Mouse (Mus musculus) heart, embryonic 15.5 days (tissue): ENCODE results near the gene Ppa2. TPM values are rescaled to one million over a fixed set of nuclear protein-coding genes. Genes with fewer than 3 reads are reported as not detected.

Experiments
- ATAC-seq: fragments of 200-750 bp; cut with Nextera tagmentation; replicated peaks from 2 replicates; pipeline ENCODE4 v1.8.0; 2017; ENCODE audit warnings: low read depth, moderate TSS enrichment; ENCODE audit not compliant: insufficient number of reproducible peaks, insufficient read depth, low FRiP score
- H3K27ac ChIP-seq: fragments of 300-500 bp; sonication (generic); 2 replicates; pipeline ENCODE4 v1.5.1; 2015; ENCODE audit warnings: mild to moderate bottlenecking, inconsistent platforms
- H3K27me3 ChIP-seq: fragments of 300-500 bp; sonication (generic); 2 replicates; pipeline ENCODE4 v1.6.1; 2015; ENCODE audit warnings: inconsistent platforms
- H3K36me3 ChIP-seq: fragments of 300-500 bp; sonication (generic); 2 replicates; pipeline ENCODE4 v1.6.1; 2015; ENCODE audit warnings: mild to moderate bottlenecking, inconsistent platforms
- H3K4me1 ChIP-seq: fragments of 300-500 bp; sonication (generic); replicated peaks from 2 replicates; pipeline ENCODE4 v1.6.1; 2015; ENCODE audit warnings: inconsistent platforms
- H3K4me2 ChIP-seq: fragments of 300-500 bp; sonication (generic); 2 replicates; pipeline ENCODE4 v1.6.1; 2015; ENCODE audit warnings: inconsistent platforms, mild to moderate bottlenecking, moderate library complexity
- H3K4me3 ChIP-seq: fragments of 300-500 bp; sonication (generic); 2 replicates; pipeline ENCODE4 v1.5.1; 2015; ENCODE audit warnings: mild to moderate bottlenecking, inconsistent platforms
- H3K9ac ChIP-seq: fragments of 300-500 bp; sonication (generic); 2 replicates; pipeline ENCODE4 v1.6.1; 2015; ENCODE audit warnings: mild to moderate bottlenecking, inconsistent platforms
- H3K9me3 ChIP-seq: fragments of 300-500 bp; sonication (generic); replicated peaks from 2 replicates; pipeline ENCODE4 v1.6.1; 2016; ENCODE audit warnings: inconsistent platforms
- WGBS: fragments of 180-500 bp; shearing (Covaris S2); methylation state at CpG from one replicate; pipeline ENCODE4 v1.1.7; 2015; ENCODE audit warnings: mixed read lengths; 5-methylcytosine and 5-hydroxymethylcytosine counted together
- polyA plus RNA-seq: library from polyadenylated mRNA; unstranded; fragments of >200 nt; fragmentation: Nextera tagmentation; extraction: Ambion mirVana; gene quantifications from 2 replicates; pipeline ENCODE4 v1.2.1, GENCODE M21; 2015

Gene Ppa2
- polyA plus RNA-seq, 1 experiment from 2014 or later, result 125 TPM

- no peak overlapping the region for H3K4me2 ChIP-seq
Measured at GRCm38 (mm10) chr3:133314475-133314874, 4.6 kb downstream of the Ppa2 start.

GRCm38 (mm10) chr3:133315011-133315410, 5.1 kb downstream of the Ppa2 start:
- WGBS, result 93% methylated on average over 14 of the region's 14 CpGs
- Histone ChIP-seq H3K4me3 (no peak overlapping the region), H3K4me2 (no peak overlapping the region), H3K4me1 (peaks cover 4% of the 10 kb centered on the region), H3K9me3 (no peaks in the 10 kb centered on the region), H3K27ac (no peak overlapping the region), H3K36me3 (no peaks in the 10 kb centered on the region), H3K9ac (no peak overlapping the region), H3K27me3 (no peaks in the 10 kb centered on the region)
- no peak for ATAC-seq

More at GRCm38 (mm10) chr3:133314475-133314874, 4.6 kb downstream of the Ppa2 start:
- Histone ChIP-seq H3K36me3 (peaks cover under 1% of the 10 kb centered on the region; the same call in 1 of the 2 replicates), H3K4me3 (no peak overlapping the region), H3K27me3 (no peaks in the 10 kb centered on the region), H3K27ac (no peak overlapping the region), H3K9ac (no peak overlapping the region), H3K4me1 (peaks cover 6% of the 10 kb centered on the region), H3K9me3 (0 out of 2 replicates have a peak, but pooled peaks cover 2% of the 10 kb centered on the region)
- ATAC-seq, result no peak
- 26% methylated on average over 6 of the region's 6 CpGs for WGBS

- Histone ChIP-seq H3K9ac (no peak overlapping the region), H3K27me3 (no peaks in the 10 kb centered on the region), H3K27ac (no peak overlapping the region), H3K4me1 (peaks cover 4% of the 10 kb centered on the region), H3K4me3 (no peak overlapping the region), H3K9me3 (no peaks in the 10 kb centered on the region), H3K36me3 (no peaks in the 10 kb centered on the region), H3K4me2 (no peak overlapping the region)
- ATAC-seq, result no peak
- WGBS, result 86% methylated on average over 8 of the region's 8 CpGs
Measured at GRCm38 (mm10) chr3:133315647-133316046, 5.7 kb downstream of the Ppa2 start.

- no peaks in the 10 kb centered on the region for H3K27me3 ChIP-seq
- no peak overlapping the region for H3K4me2 ChIP-seq
- no peak overlapping the region for H3K27ac ChIP-seq
- H3K36me3 ChIP-seq, result peaks cover 3% of the 10 kb centered on the region; the same call in 1 of the 2 replicates
- H3K4me3 ChIP-seq, result no peak overlapping the region
- H3K9me3 ChIP-seq, result no peaks in the 10 kb centered on the region
- ATAC-seq, result no peak
- H3K4me1 ChIP-seq, result no peaks in the 10 kb centered on the region
- WGBS, result 92% methylated on average over 4 of the region's 4 CpGs
- H3K9ac ChIP-seq, result no peak overlapping the region
Measured at GRCm38 (mm10) chr3:133317845-133318244, 7.9 kb downstream of the Ppa2 start.

GRCm38 (mm10) chr3:133318596-133318995, 8.7 kb downstream of the Ppa2 start:
- no peak for ATAC-seq
- WGBS, result 74% methylated on average over 15 of the region's 15 CpGs

GRCm38 (mm10) chr3:133319795-133320194, 9.9 kb downstream of the Ppa2 start:
- Histone ChIP-seq H3K4me2 (no peak overlapping the region), H3K9ac (no peak overlapping the region), H3K27me3 (no peaks in the 10 kb centered on the region), H3K27ac (no peak overlapping the region), H3K4me3 (no peak overlapping the region), H3K4me1 (no peaks in the 10 kb centered on the region), H3K9me3 (no peaks in the 10 kb centered on the region), H3K36me3 (peaks cover 3% of the 10 kb centered on the region; the same call in 1 of the 2 replicates)
- WGBS, result 84% methylated on average over 7 of the region's 7 CpGs
- no peak for ATAC-seq

More at GRCm38 (mm10) chr3:133318596-133318995, 8.7 kb downstream of the Ppa2 start:
- Histone ChIP-seq H3K9ac (no peak overlapping the region), H3K36me3 (peaks cover 3% of the 10 kb centered on the region; the same call in 1 of the 2 replicates), H3K4me1 (no peaks in the 10 kb centered on the region), H3K27ac (no peak overlapping the region), H3K4me3 (no peak overlapping the region), H3K9me3 (no peaks in the 10 kb centered on the region), H3K4me2 (no peak overlapping the region), H3K27me3 (no peaks in the 10 kb centered on the region)

GRCm38 (mm10) chr3:133320313-133320712, 10.4 kb downstream of the Ppa2 start:
- no peaks in the 10 kb centered on the region for H3K27me3 ChIP-seq
- H3K27ac ChIP-seq, result no peak overlapping the region
- no peak for ATAC-seq
- H3K9me3 ChIP-seq, result no peaks in the 10 kb centered on the region
- H3K9ac ChIP-seq, result no peak overlapping the region
- H3K4me1 ChIP-seq, result no peaks in the 10 kb centered on the region
- 92% methylated on average over 6 of the region's 6 CpGs for WGBS
- H3K4me3 ChIP-seq, result no peak overlapping the region
- H3K36me3 ChIP-seq, result peaks cover 3% of the 10 kb centered on the region; the same call in 1 of the 2 replicates
- H3K4me2 ChIP-seq, result no peak overlapping the region

- Histone ChIP-seq H3K4me1 (no peaks in the 10 kb centered on the region), H3K4me2 (no peak overlapping the region), H3K36me3 (peaks cover 3% of the 10 kb centered on the region; the same call in 1 of the 2 replicates), H3K27me3 (no peaks in the 10 kb centered on the region), H3K9ac (no peak overlapping the region), H3K4me3 (no peak overlapping the region), H3K9me3 (no peaks in the 10 kb centered on the region), H3K27ac (no peak overlapping the region)
- ATAC-seq, result no peak
- WGBS, result 96% methylated on average over 10 of the region's 10 CpGs
Measured at GRCm38 (mm10) chr3:133321928-133322327, 12.0 kb downstream of the Ppa2 start.

GRCm38 (mm10) chr3:133322552-133322951, 12.6 kb downstream of the Ppa2 start:
- no peaks in the 10 kb centered on the region for H3K27me3 ChIP-seq
- H3K4me3 ChIP-seq, result no peak overlapping the region
- no peak overlapping the region for H3K4me2 ChIP-seq
- no peaks in the 10 kb centered on the region for H3K9me3 ChIP-seq
- H3K4me1 ChIP-seq, result no peaks in the 10 kb centered on the region
- no peak overlapping the region for H3K9ac ChIP-seq
- ATAC-seq, result no peak
- H3K27ac ChIP-seq, result no peak overlapping the region
- H3K36me3 ChIP-seq, result peaks cover 3% of the 10 kb centered on the region; the same call in 1 of the 2 replicates
- WGBS, result 67% methylated on average over 4 of the region's 4 CpGs

- Histone ChIP-seq H3K36me3 (peaks cover 3% of the 10 kb centered on the region; the same call in 1 of the 2 replicates), H3K27me3 (no peaks in the 10 kb centered on the region), H3K9me3 (no peaks in the 10 kb centered on the region), H3K9ac (no peak overlapping the region), H3K4me3 (no peak overlapping the region), H3K4me2 (no peak overlapping the region), H3K4me1 (no peaks in the 10 kb centered on the region), H3K27ac (no peak overlapping the region)
- ATAC-seq, result no peak
- 75% methylated on average over 5 of the region's 5 CpGs for WGBS
Measured at GRCm38 (mm10) chr3:133325135-133325534, 15.2 kb downstream of the Ppa2 start.

- Histone ChIP-seq H3K9ac (no peak overlapping the region), H3K4me3 (no peak overlapping the region), H3K9me3 (no peaks in the 10 kb centered on the region), H3K36me3 (peaks cover 4% of the 10 kb centered on the region; the same call in 1 of the 2 replicates), H3K4me2 (no peak overlapping the region), H3K27me3 (no peaks in the 10 kb centered on the region), H3K27ac (no peak overlapping the region), H3K4me1 (no peaks in the 10 kb centered on the region)
- WGBS, result 82% methylated on average over 13 of the region's 13 CpGs
- ATAC-seq, result no peak
Measured at GRCm38 (mm10) chr3:133328551-133328950, 18.6 kb downstream of the Ppa2 start.

- peaks cover 4% of the 10 kb centered on the region for H3K4me1 ChIP-seq
- no peak overlapping the region for H3K4me2 ChIP-seq
- ATAC-seq, result no peak
- H3K9me3 ChIP-seq, result no peaks in the 10 kb centered on the region
- H3K27me3 ChIP-seq, result no peaks in the 10 kb centered on the region
- peaks cover 10% of the 10 kb centered on the region; the same call in 1 of the 2 replicates for H3K36me3 ChIP-seq
- H3K4me3 ChIP-seq, result no peak overlapping the region
- WGBS, result 77% methylated on average over 2 of the region's 2 CpGs
- no peak overlapping the region for H3K9ac ChIP-seq
- no peak overlapping the region for H3K27ac ChIP-seq
Measured at GRCm38 (mm10) chr3:133329406-133329805, 19.5 kb downstream of the Ppa2 start.
